Mouse (Mus musculus): ENCODE results near the gene Esrrg.

Esrrg gene

DNA sequence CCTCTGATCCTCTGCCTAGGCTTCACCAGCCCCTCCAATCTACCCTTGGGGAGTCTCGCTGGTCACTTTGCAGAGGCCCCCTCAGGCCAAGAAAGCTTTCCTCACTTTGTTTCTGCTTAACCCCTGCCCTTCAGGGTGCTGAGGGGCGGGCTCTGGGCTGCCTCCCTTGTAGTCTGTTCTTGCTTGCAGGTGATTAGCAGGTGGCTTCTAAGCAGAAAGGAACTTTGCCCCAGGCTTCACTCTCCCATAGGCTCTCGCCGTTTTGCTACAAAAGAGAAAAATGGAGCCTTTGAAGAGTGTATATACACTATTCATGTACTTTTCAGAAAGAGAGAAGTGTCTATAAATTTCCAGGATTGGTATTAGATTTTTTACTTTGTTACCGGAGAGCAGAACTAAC is 195.0 kb downstream of the Esrrg start:
- H3K9me3 ChIP-seq (ENCODE audit: low read length) = peaks cover 9% of the 10 kb centered on the region
- H3K27me3 ChIP-seq (ENCODE audit: insufficient read depth, low read length) = peaks cover 2% of the 10 kb centered on the region; the same call in 1 of the 2 replicates
- no peak for TF ChIP-seq CTCF (conservative IDR thresholded peaks at IDR 0.05; ENCODE audit: low read length)
- no peak for TF ChIP-seq POU5F1 (IDR thresholded peaks at IDR 0.05; ENCODE audit: borderline replicate concordance, low read length)
- no peak for TF ChIP-seq NANOG (IDR thresholded peaks at IDR 0.05; ENCODE audit: borderline replicate concordance, low read length)
- no peaks in the 10 kb centered on the region for H3K36me3 ChIP-seq (ENCODE audit: insufficient read depth, low read length)
- no peaks in the 10 kb centered on the region for H3K4me1 ChIP-seq (replicated peaks; ENCODE audit: low read depth, low read length)
- no peak overlapping the region for H3K4me3 ChIP-seq (replicated peaks; ENCODE audit: low read length)

- Histone ChIP-seq H3K4me3 (replicated peaks; ENCODE audit: low read length) (no peak overlapping the region), H3K36me3 (ENCODE audit: insufficient read depth, low read length) (no peaks in the 10 kb centered on the region), H3K4me1 (replicated peaks; ENCODE audit: low read depth, low read length) (no peaks in the 10 kb centered on the region), H3K27me3 (ENCODE audit: insufficient read depth, low read length) (peaks cover 2% of the 10 kb centered on the region; the same call in 1 of the 2 replicates), H3K9me3 (ENCODE audit: low read length) (peaks cover 9% of the 10 kb centered on the region)
- no peak for TF ChIP-seq NANOG (IDR thresholded peaks at IDR 0.05; ENCODE audit: borderline replicate concordance, low read length)
- no peak for TF ChIP-seq POU5F1 (IDR thresholded peaks at IDR 0.05; ENCODE audit: borderline replicate concordance, low read length)
- TF ChIP-seq CTCF (conservative IDR thresholded peaks at IDR 0.05; ENCODE audit: low read length) = no peak
Observed at GRCm38 (mm10) chr1:187803997-187804396, 195.4 kb downstream of the Esrrg start.

DNA sequence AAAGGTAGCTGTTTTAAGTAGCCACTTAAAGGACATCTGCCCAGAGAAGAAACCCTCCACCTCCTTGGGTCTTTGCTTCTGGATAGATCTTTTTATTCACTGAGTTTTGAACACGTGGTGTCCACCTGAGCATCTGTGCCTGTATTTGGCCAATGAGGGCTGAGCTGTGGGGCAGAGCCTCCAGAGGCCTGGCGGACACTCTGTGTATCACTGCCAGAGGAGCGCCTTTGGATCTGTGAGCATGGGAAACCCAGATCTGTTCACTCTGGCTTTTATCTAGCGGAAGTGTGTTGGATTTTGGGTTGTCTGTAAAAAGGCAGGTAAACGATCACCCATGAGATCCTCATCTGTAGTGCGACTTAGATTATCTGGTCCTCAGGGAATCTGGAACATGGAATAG is 196.4 kb downstream of the Esrrg start:
- no peaks in the 10 kb centered on the region for H3K36me3 ChIP-seq (ENCODE audit: insufficient read depth, low read length)
- no peaks in the 10 kb centered on the region for H3K4me1 ChIP-seq (replicated peaks; ENCODE audit: low read depth, low read length)
- H3K9me3 ChIP-seq (ENCODE audit: low read length) = peaks cover 9% of the 10 kb centered on the region
- peaks cover 2% of the 10 kb centered on the region; the same call in 1 of the 2 replicates for H3K27me3 ChIP-seq (ENCODE audit: insufficient read depth, low read length)
- TF ChIP-seq NANOG (IDR thresholded peaks at IDR 0.05; ENCODE audit: borderline replicate concordance, low read length) (no peak), POU5F1 (IDR thresholded peaks at IDR 0.05; ENCODE audit: borderline replicate concordance, low read length) (no peak), CTCF (conservative IDR thresholded peaks at IDR 0.05; ENCODE audit: low read length) (no peak)
- H3K4me3 ChIP-seq (replicated peaks; ENCODE audit: low read length) = no peak overlapping the region

GRCm38 (mm10) chr1:187807477-187808390 is 199.1 kb downstream of the Esrrg start:
- Histone ChIP-seq H3K4me1 (replicated peaks; ENCODE audit: low read depth, low read length) (no peaks in the 10 kb centered on the region), H3K27me3 (ENCODE audit: insufficient read depth, low read length) (0 out of 2 replicates have a peak, but pooled peaks cover 2% of the 10 kb centered on the region), H3K36me3 (ENCODE audit: insufficient read depth, low read length) (no peaks in the 10 kb centered on the region), H3K9me3 (ENCODE audit: low read length) (peaks cover 9% of the 10 kb centered on the region), H3K4me3 (replicated peaks; ENCODE audit: low read length) (no peak overlapping the region)
- no peak for TF ChIP-seq POU5F1 (IDR thresholded peaks at IDR 0.05; ENCODE audit: borderline replicate concordance, low read length)
- no peak for TF ChIP-seq NANOG (IDR thresholded peaks at IDR 0.05; ENCODE audit: borderline replicate concordance, low read length)
- no peak for TF ChIP-seq CTCF (conservative IDR thresholded peaks at IDR 0.05; ENCODE audit: low read length)

DNA sequence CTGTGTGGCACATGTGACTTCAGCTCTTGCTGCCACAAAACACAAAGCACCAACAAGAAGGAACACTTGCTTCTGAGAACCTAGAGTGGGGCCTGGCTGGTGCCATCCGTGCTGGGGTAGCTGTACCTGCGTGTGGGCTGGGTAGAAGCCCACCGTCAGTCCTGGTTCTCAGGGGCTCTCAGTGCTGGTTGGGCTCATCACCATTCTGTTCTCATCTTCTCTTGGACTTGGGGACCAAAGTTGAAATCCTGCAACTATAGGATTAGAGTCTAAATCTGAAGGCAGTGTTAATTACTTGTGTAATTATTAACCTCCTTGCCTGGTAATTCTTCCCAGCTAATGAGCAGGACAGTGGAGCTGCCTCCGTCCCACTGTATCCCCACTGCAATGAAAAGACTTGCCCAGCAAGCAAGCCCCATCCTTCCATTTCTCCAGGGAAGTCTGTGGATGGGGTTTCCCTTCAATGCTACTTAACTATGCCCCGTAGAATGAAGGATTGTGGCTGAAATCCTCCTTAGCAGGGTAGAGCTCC is 199.9 kb downstream of the Esrrg start:
- Histone ChIP-seq H3K27me3 (ENCODE audit: insufficient read depth, low read length) (0 out of 2 replicates have a peak, but pooled peaks cover 2% of the 10 kb centered on the region), H3K9me3 (ENCODE audit: low read length) (peaks cover 9% of the 10 kb centered on the region), H3K36me3 (ENCODE audit: insufficient read depth, low read length) (no peaks in the 10 kb centered on the region), H3K4me3 (replicated peaks; ENCODE audit: low read length) (no peak overlapping the region), H3K4me1 (replicated peaks; ENCODE audit: low read depth, low read length) (no peaks in the 10 kb centered on the region)
- TF ChIP-seq CTCF (conservative IDR thresholded peaks at IDR 0.05; ENCODE audit: low read length) = no peak
- TF ChIP-seq NANOG (IDR thresholded peaks at IDR 0.05; ENCODE audit: borderline replicate concordance, low read length) = no peak
- TF ChIP-seq POU5F1 (IDR thresholded peaks at IDR 0.05; ENCODE audit: borderline replicate concordance, low read length) = no peak

GRCm38 (mm10) chr1:187809546-187809945 is 201.0 kb downstream of the Esrrg start:
- TF ChIP-seq POU5F1 (IDR thresholded peaks at IDR 0.05; ENCODE audit: borderline replicate concordance, low read length) (no peak), NANOG (IDR thresholded peaks at IDR 0.05; ENCODE audit: borderline replicate concordance, low read length) (no peak), CTCF (conservative IDR thresholded peaks at IDR 0.05; ENCODE audit: low read length) (no peak)
- peaks cover 9% of the 10 kb centered on the region for H3K9me3 ChIP-seq (ENCODE audit: low read length)
- no peaks in the 10 kb centered on the region for H3K4me1 ChIP-seq (replicated peaks; ENCODE audit: low read depth, low read length)
- 0 out of 2 replicates have a peak, but pooled peaks cover 2% of the 10 kb centered on the region for H3K27me3 ChIP-seq (ENCODE audit: insufficient read depth, low read length)
- H3K36me3 ChIP-seq (ENCODE audit: insufficient read depth, low read length) = no peaks in the 10 kb centered on the region
- H3K4me3 ChIP-seq (replicated peaks; ENCODE audit: low read length) = no peak overlapping the region

- Histone ChIP-seq H3K4me3 (replicated peaks; ENCODE audit: low read length) (no peak overlapping the region), H3K27me3 (ENCODE audit: insufficient read depth, low read length) (no peaks in the 10 kb centered on the region), H3K4me1 (replicated peaks; ENCODE audit: low read depth, low read length) (no peaks in the 10 kb centered on the region), H3K36me3 (ENCODE audit: insufficient read depth, low read length) (no peaks in the 10 kb centered on the region), H3K9me3 (ENCODE audit: low read length) (no peaks in the 10 kb centered on the region)
- TF ChIP-seq CTCF (conservative IDR thresholded peaks at IDR 0.05; ENCODE audit: low read length) = no peak
- no peak for TF ChIP-seq NANOG (IDR thresholded peaks at IDR 0.05; ENCODE audit: borderline replicate concordance, low read length)
- no peak for TF ChIP-seq POU5F1 (IDR thresholded peaks at IDR 0.05; ENCODE audit: borderline replicate concordance, low read length)
Observed at GRCm38 (mm10) chr1:187819406-187819805, 210.8 kb downstream of the Esrrg start.

GRCm38 (mm10) chr1:187821368-187821811 is 212.8 kb downstream of the Esrrg start:
- no peaks in the 10 kb centered on the region for H3K27me3 ChIP-seq (ENCODE audit: insufficient read depth, low read length)
- H3K4me1 ChIP-seq (replicated peaks; ENCODE audit: low read depth, low read length) = no peaks in the 10 kb centered on the region
- no peak overlapping the region for H3K4me3 ChIP-seq (replicated peaks; ENCODE audit: low read length)
- no peaks in the 10 kb centered on the region for H3K36me3 ChIP-seq (ENCODE audit: insufficient read depth, low read length)
- no peak for TF ChIP-seq POU5F1 (IDR thresholded peaks at IDR 0.05; ENCODE audit: borderline replicate concordance, low read length)
- TF ChIP-seq CTCF (conservative IDR thresholded peaks at IDR 0.05; ENCODE audit: low read length) = no peak
- no peak for TF ChIP-seq NANOG (IDR thresholded peaks at IDR 0.05; ENCODE audit: borderline replicate concordance, low read length)
- no peaks in the 10 kb centered on the region for H3K9me3 ChIP-seq (ENCODE audit: low read length)

All from E14TG2a.4 (cell line).